10 mouse cellular contexts compared by ENCODE assay signal in the genomic region with DNA sequence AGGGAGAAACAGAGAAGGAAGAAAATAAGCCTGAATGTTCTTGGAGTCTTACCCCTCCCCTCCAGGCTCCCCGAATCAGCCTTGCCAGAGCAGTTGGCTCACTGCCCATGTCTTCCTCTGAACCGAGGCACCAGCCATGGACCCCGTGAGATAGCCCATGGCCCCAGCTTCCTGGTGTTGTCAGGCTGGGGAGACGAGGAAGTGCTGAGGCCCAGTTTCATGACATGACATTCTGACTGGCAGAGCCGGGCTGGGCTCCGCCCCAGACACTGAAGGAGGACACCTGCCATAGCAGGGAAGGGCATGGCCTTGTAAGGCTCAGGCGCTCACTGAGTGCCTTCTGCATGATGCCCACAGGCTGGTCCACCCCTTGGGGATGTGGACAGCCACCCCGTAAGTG. TPM values are rescaled to one million over a fixed set of nuclear protein-coding genes. Genes with fewer than 3 reads are reported as not detected.
DNase-seq lines count a peak whose midpoint lies in the region; ATAC-seq and TF ChIP-seq lines count a peak whose summit lies in the region.
"Had no signal": no experiment of that assay in that cellular context is flagged by ENCODE, and none has a peak within 500 bp of the region (broad histone marks: within the 10 kb centered on the region; RNA-seq: fewer than 3 reads in every experiment).

No protein-coding gene starts in this region.

- H3K9me3 ChIP-seq in intestine, embryonic 16.5 days (ENCODE audit: control insufficient read depth, low read length): no peaks in the 10 kb centered on the region
- no peaks in the 10 kb centered on the region for H3K9me3 ChIP-seq in hindbrain, embryonic 14.5 days (ENCODE audit: control insufficient read depth, low read length)
- H3K9me3 ChIP-seq: midbrain, embryonic 15.5 days had no signal

- H3K36me3 ChIP-seq in intestine, embryonic 16.5 days (ENCODE audit: control insufficient read depth, insufficient read depth, low read length): no peaks in the 10 kb centered on the region
- H3K36me3 ChIP-seq in small intestine, adult 2 months (ENCODE audit: control insufficient read depth, insufficient read depth, low read length): peaks cover 3% of the 10 kb centered on the region; the same call in 1 of the 2 replicates
- no peaks in the 10 kb centered on the region for H3K36me3 ChIP-seq in hindbrain, embryonic 14.5 days (replicated peaks; ENCODE audit: control insufficient read depth, insufficient read depth)
- H3K36me3 ChIP-seq: midbrain, embryonic 15.5 days had no signal

- no peak overlapping the region for H3K27ac ChIP-seq in layer of hippocampus, adult 2 months
- peak overlapping the region; percentile 66 for H3K27ac ChIP-seq in intestine, embryonic 16.5 days (ENCODE audit: low read length)
- peak overlapping the region; percentile 65 for H3K27ac ChIP-seq in small intestine, adult 2 months (ENCODE audit: insufficient read depth, low read depth, low read length)
- no peak overlapping the region for H3K27ac ChIP-seq in hindbrain, embryonic 14.5 days
- H3K27ac ChIP-seq: midbrain, embryonic 15.5 days had no signal

- peak overlapping the region; percentile 7; the same call in 1 of the 2 replicates for H3K9ac ChIP-seq in intestine, embryonic 16.5 days (ENCODE audit: low read depth, low read length)
- no peak overlapping the region for H3K9ac ChIP-seq in hindbrain, embryonic 14.5 days
- H3K9ac ChIP-seq: midbrain, embryonic 15.5 days had no signal

- peaks cover 49% of the 10 kb centered on the region for H3K4me1 ChIP-seq in intestine, embryonic 16.5 days (ENCODE audit: control insufficient read depth, insufficient read depth, low read length)
- peaks cover 36% of the 10 kb centered on the region for H3K4me1 ChIP-seq in small intestine, adult 2 months (ENCODE audit: control insufficient read depth, insufficient read depth, insufficient read length, low read length)
- H3K4me1 ChIP-seq in hindbrain, embryonic 14.5 days (replicated peaks; ENCODE audit: control insufficient read depth, insufficient read depth, low read length): no peaks in the 10 kb centered on the region
- H3K4me1 ChIP-seq: midbrain, embryonic 15.5 days had no signal

- TF ChIP-seq POLR2A in small intestine, adult 2 months (IDR thresholded peaks at IDR 0.05; ENCODE audit: low read depth, low read length): no peak

- no peak for TF ChIP-seq CTCF in layer of hippocampus, adult 2 months (conservative IDR thresholded peaks at IDR 0.05)
- no peak for TF ChIP-seq CTCF in small intestine, adult 2 months (IDR thresholded peaks at IDR 0.05; ENCODE audit: extremely low read depth, insufficient read length, insufficient replicate concordance, low read depth, low read length)

- no peaks in the 10 kb centered on the region for H3K27me3 ChIP-seq in intestine, embryonic 16.5 days (replicated peaks; ENCODE audit: control insufficient read depth, insufficient read depth, low read length)
- no peaks in the 10 kb centered on the region for H3K27me3 ChIP-seq in small intestine, adult 2 months (ENCODE audit: control insufficient read depth, insufficient read depth, low read length)
- no peaks in the 10 kb centered on the region for H3K27me3 ChIP-seq in hindbrain, embryonic 14.5 days (ENCODE audit: control insufficient read depth, insufficient read depth, low read length)
- H3K27me3 ChIP-seq: midbrain, embryonic 15.5 days; Patski had no signal

- WGBS in intestine, embryonic 16.5 days: 39% methylated on average over 8 of the region's 8 CpGs
- WGBS in small intestine, adult 2 months: 12% methylated on average over 8 of the region's 8 CpGs
- 76% methylated on average over 8 of the region's 8 CpGs for WGBS in hindbrain, embryonic 14.5 days

- ATAC-seq in intestine, embryonic 16.5 days: peak; percentile 73
- ATAC-seq in hindbrain, embryonic 14.5 days (ENCODE audit: low FRiP score): no peak
- ATAC-seq: midbrain, embryonic 15.5 days; Patski had no signal

- no peak overlapping the region for H3K4me3 ChIP-seq in layer of hippocampus, adult 2 months
- H3K4me3 ChIP-seq in intestine, embryonic 16.5 days (ENCODE audit: low read length): no peak overlapping the region
- H3K4me3 ChIP-seq in small intestine, adult 2 months (ENCODE audit: low read depth, low read length): no peak overlapping the region
- no peak overlapping the region for H3K4me3 ChIP-seq in hindbrain, embryonic 14.5 days (replicated peaks; ENCODE audit: low read length)
- H3K4me3 ChIP-seq: midbrain, embryonic 15.5 days had no signal

- DNase-seq in layer of hippocampus, adult 9-11 months: peak; percentile 53
- DNase-seq in layer of hippocampus, adult 2 months (ENCODE audit: low spot score in 2 of 2): no peak
- DNase-seq in MEL-GATA-1-ER (ENCODE audit: extremely low read depth, low read depth): peak; percentile 85
- no peak for DNase-seq in hindbrain, embryonic 14.5 days (ENCODE audit: low spot score)
- DNase-seq in embryo, embryonic 10 days (ENCODE audit: low spot score): no peak

- H3K4me2 ChIP-seq in intestine, embryonic 16.5 days (ENCODE audit: low read depth, low read length): no peak overlapping the region
- H3K4me2 ChIP-seq in hindbrain, embryonic 14.5 days (replicated peaks): no peak overlapping the region
- H3K4me2 ChIP-seq: midbrain, embryonic 15.5 days had no signal

RNA-seq across cellular contexts. Expression of a gene that starts 17.5 kb away (rescaled TPM):
- not detected for total RNA-seq in layer of hippocampus, adult 2 months (2021)
- polyA plus RNA-seq in intestine, embryonic 16.5 days (2015; fragmentation: Nextera tagmentation; extraction: Ambion mirVana): 0.17 and 0.45 TPM in 2 replicates
- 0.08 TPM in 1 of 2 replicates, not detected in the other for polyA plus RNA-seq in small intestine, adult 2 months (2012; rRNA removed)
- 0.37 and 0.47 TPM in 2 replicates for polyA plus RNA-seq in hindbrain, embryonic 14.5 days (2014; fragmentation: Nextera tagmentation; extraction: Ambion mirVana)
- total RNA-seq: heart, adult 8-10 months had no signal

RNA-seq across cellular contexts. Expression of a gene that starts 18.3 kb away (rescaled TPM):
- total RNA-seq in layer of hippocampus, adult 2 months (2021): under 1 TPM; 0.44 to 0.74 TPM
- polyA plus RNA-seq in intestine, embryonic 16.5 days (2015; fragmentation: Nextera tagmentation; extraction: Ambion mirVana): 3.7 and 4.6 TPM in 2 replicates
- 21.8 and 27.3 TPM in 2 replicates for polyA plus RNA-seq in small intestine, adult 2 months (2012; rRNA removed)
- polyA plus RNA-seq in hindbrain, embryonic 14.5 days (2014; fragmentation: Nextera tagmentation; extraction: Ambion mirVana): 0.23 and 0.31 TPM in 2 replicates

RNA-seq across cellular contexts. Expression of a gene that starts 47.4 kb away (rescaled TPM):
- 10 to 100 TPM; 20.5 to 26.2 TPM for total RNA-seq in layer of hippocampus, adult 2 months (2021)
- polyA plus RNA-seq in intestine, embryonic 16.5 days (2015; fragmentation: Nextera tagmentation; extraction: Ambion mirVana): 19.1 and 20.4 TPM in 2 replicates
- polyA plus RNA-seq in small intestine, adult 2 months (2012; rRNA removed): 6.2 and 13.3 TPM in 2 replicates
- polyA plus RNA-seq in hindbrain, embryonic 14.5 days (2014; fragmentation: Nextera tagmentation; extraction: Ambion mirVana): 16.4 and 16.9 TPM in 2 replicates

RNA-seq across cellular contexts. Expression of a gene that starts 50.2 kb away (rescaled TPM):
- total RNA-seq in layer of hippocampus, adult 2 months (2021): 10 to 100 TPM; 33.9 to 41.8 TPM
- 371 and 393 TPM in 2 replicates for polyA plus RNA-seq in intestine, embryonic 16.5 days (2015; fragmentation: Nextera tagmentation; extraction: Ambion mirVana)
- 49.9 and 54.9 TPM in 2 replicates for polyA plus RNA-seq in small intestine, adult 2 months (2012; rRNA removed)
- polyA plus RNA-seq in hindbrain, embryonic 14.5 days (2014; fragmentation: Nextera tagmentation; extraction: Ambion mirVana): 78.9 and 80.3 TPM in 2 replicates

RNA-seq across cellular contexts. Expression of a gene that starts 54.3 kb away (rescaled TPM):
- total RNA-seq in layer of hippocampus, adult 2 months (2021): under 1 TPM; 0.44 to 0.71 TPM
- 2.3 and 2.4 TPM in 2 replicates for polyA plus RNA-seq in intestine, embryonic 16.5 days (2015; fragmentation: Nextera tagmentation; extraction: Ambion mirVana)
- 2.1 and 2.5 TPM in 2 replicates for polyA plus RNA-seq in small intestine, adult 2 months (2012; rRNA removed)
- polyA plus RNA-seq in hindbrain, embryonic 14.5 days (2014; fragmentation: Nextera tagmentation; extraction: Ambion mirVana): 0.31 and 0.40 TPM in 2 replicates

Comparison
In these comparisons a context has a peak if more than half of its experiments do, and no peak if none do; other contexts are left out.
1. DNase-seq: peak in layer of hippocampus, adult 9-11 months (single experiment) and MEL-GATA-1-ER (single experiment); none in layer of hippocampus, adult 2 months (0 of 2), hindbrain, embryonic 14.5 days (single experiment) and embryo, embryonic 10 days (single experiment).
2. H3K27ac ChIP-seq: peak in intestine, embryonic 16.5 days (single experiment) and small intestine, adult 2 months (single experiment); none in layer of hippocampus, adult 2 months (single experiment) and hindbrain, embryonic 14.5 days (single experiment).